Mouse (Mus musculus): ENCODE data around the gene 6430571L13Rik. TPM values are rescaled to one million over a fixed set of nuclear protein-coding genes. Genes with fewer than 3 reads are reported as not detected.

The 6430571L13Rik gene
- total RNA-seq, 1 experiment from 2014 or later, result not detected

Other genes starting within 250 kb of the 6430571L13Rik start
- not detected in 2 replicates for gene Dock3, start 108.7 kb upstream of the 6430571L13Rik start, total RNA-seq (2017)
- 41.0 and 43.6 TPM in 2 replicates for gene Mapkapk3, start 50.7 kb upstream of the 6430571L13Rik start, total RNA-seq (2017)
- gene Cish, start 44.6 kb upstream of the 6430571L13Rik start, total RNA-seq (2017), result 0.58 and 0.61 TPM in 2 replicates
- 9.7 and 12.6 TPM in 2 replicates for gene Hemk1, start 2.3 kb upstream of the 6430571L13Rik start, total RNA-seq (2017)
- gene Cacna2d2, start 59.0 kb downstream of the 6430571L13Rik start, total RNA-seq (2017), result 0.49 and 0.58 TPM in 2 replicates
- 18.6 and 20.4 TPM in 2 replicates for gene Tmem115, start 193.3 kb downstream of the 6430571L13Rik start, total RNA-seq (2017)
- 9.2 and 11.7 TPM in 2 replicates for gene Cyb561d2, start 201.6 kb downstream of the 6430571L13Rik start, total RNA-seq (2017)
- 29.4 and 36.7 TPM in 2 replicates for gene Nprl2, start 201.6 kb downstream of the 6430571L13Rik start, total RNA-seq (2017)
- 0.86 TPM in 1 of 2 replicates, not detected in the other for gene Zmynd10, start 206.7 kb downstream of the 6430571L13Rik start, total RNA-seq (2017)
- 70.8 and 78.2 TPM in 2 replicates for gene Rassf1, start 211.0 kb downstream of the 6430571L13Rik start, total RNA-seq (2017)
- gene Tusc2, start 222.7 kb downstream of the 6430571L13Rik start, total RNA-seq (2017), result 20.4 and 23.9 TPM in 2 replicates
- gene Hyal2, start 227.3 kb downstream of the 6430571L13Rik start, total RNA-seq (2017), result 0.93 and 1.1 TPM in 2 replicates
- gene Hyal1, start 236.3 kb downstream of the 6430571L13Rik start, total RNA-seq (2017), result 2.6 and 2.8 TPM in 2 replicates
- 8.0 and 8.7 TPM in 2 replicates for gene Naa80, start 238.3 kb downstream of the 6430571L13Rik start, total RNA-seq (2017)
- gene Hyal3, start 240.2 kb downstream of the 6430571L13Rik start, total RNA-seq (2017), result 2.2 TPM in 1 of 2 replicates, not detected in the other
- gene Ifrd2, start 247.0 kb downstream of the 6430571L13Rik start, total RNA-seq (2017), result 11.2 and 20.1 TPM in 2 replicates

All from neutrophil, adult 5-6 weeks (primary cell).